Mouse (Mus musculus): ENCODE measurements around the gene St7.

The St7 gene

DNA sequence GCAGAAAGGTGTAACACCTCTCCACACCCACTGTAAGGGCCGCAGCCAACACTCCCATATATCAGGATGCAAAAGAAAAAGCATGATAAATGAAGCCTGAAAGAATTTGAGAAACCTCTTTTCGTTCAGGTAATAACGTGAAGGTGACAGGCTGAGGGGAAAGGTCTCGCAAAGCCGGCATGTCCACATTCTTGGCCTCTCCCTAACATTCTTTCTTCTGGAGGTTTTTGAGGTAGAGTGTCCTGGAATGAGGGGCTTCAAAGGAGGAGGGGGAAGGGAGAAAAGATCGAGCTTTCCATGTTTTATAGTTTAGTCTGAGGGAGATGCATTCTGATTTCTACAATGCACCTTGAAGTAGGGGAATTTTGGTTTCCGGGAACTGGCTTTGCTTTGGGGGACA lies at the start of gene St7:
St7 (plus strand) TSS at position 287 of the 400 bp plus-strand sequence.
- in situ Hi-C loops (cut with MboI; ENCODE audit: low pct_unique_long_range_greater_than_20kb in 1 of 2, low sequenced_read_pairs in 2 of 2, unreplicated experiment in 1 of 2) = loop anchor here in 1 of 2 experiments (10.0 kb wide), 1 partner anchor 152 kb away; no protein-coding TSS in a partner anchor

DNA sequence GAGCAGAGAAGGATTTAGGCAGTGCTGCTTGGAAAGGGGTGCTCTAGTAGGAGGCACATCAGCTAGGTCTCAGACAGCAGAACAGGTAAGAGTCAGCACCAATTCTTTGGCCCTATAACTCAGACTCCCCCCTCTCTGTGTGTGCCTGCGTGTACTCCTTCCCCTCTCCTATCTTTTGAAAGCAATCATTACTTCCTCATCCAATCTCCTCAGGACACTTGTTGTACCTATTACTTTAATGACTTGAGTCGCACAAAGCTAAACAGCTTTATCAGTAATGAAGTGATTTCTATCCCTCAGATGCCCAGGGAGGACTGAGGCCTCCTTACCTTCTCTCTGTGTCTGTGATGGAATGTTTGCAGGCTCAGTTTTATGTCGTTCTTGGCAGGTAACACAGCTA lies 46.6 kb upstream of the St7 start:
- in situ Hi-C loops (cut with MboI; ENCODE audit: low pct_unique_long_range_greater_than_20kb in 1 of 2, low sequenced_read_pairs in 2 of 2, unreplicated experiment in 1 of 2) = no loop called here

DNA sequence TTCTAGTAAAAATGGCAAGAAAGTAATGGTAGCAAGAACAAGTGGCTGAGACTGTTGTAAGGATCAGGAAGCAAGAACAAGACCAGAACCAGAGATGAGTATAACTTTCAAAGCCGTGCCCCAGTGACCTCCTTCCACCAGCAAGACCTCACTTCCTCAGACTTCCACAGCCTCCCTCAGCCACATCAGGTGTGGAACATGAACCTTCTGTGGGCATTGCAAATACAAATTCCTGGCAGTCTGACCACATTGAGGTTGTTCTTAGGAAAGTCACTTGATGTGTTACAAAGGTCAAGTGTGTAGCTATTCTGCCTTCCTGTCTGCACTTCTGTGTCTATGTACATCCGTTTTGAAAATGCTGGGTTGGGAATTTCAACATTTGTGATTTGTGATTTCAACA lies 40.6 kb upstream of the St7 start:
- in situ Hi-C loops (cut with MboI; ENCODE audit: low pct_unique_long_range_greater_than_20kb in 1 of 2, low sequenced_read_pairs in 2 of 2, unreplicated experiment in 1 of 2) = no loop called here

DNA sequence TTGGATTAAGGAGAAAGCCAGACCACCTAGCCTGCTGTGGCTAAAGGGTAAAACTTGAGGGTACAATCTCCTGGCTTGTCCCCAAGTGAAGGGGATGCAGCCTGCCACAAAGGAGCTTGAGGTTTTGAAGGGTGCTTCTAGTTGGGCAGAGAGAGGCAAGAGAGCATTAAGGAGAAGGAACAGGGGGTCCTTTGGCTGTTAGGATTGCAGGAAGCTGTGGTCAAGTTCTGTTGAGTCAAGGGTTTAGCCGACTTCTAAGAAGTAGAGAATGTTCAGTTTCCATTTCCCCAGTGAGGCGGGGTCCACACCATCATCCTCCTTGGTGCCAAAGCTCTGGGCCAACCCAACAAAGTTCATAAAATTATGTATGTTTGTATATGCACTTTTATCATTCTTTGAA lies 37.7 kb upstream of the St7 start:
- in situ Hi-C loops (cut with MboI; ENCODE audit: low pct_unique_long_range_greater_than_20kb in 1 of 2, low sequenced_read_pairs in 2 of 2, unreplicated experiment in 1 of 2) = no loop called here

DNA sequence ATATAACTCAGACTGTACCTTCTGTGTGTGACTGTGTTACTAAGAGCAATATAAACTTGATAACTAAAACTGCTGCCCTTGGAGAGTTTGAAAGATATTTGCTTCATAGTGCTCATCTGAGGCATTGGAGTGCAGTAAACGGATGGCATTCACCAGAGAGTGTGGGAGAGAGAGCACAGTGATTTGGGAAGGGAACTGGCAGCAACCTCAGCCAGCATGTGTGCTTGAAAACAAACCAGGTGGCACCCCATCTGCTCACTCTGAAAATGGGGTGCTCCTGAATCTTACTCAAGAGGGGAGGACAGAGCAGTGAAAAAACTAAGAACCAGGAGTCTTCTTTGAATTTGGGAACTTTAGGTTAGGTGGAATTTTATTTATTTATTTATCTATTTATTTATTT lies 35.4 kb upstream of the St7 start:
- in situ Hi-C loops (cut with MboI; ENCODE audit: low pct_unique_long_range_greater_than_20kb in 1 of 2, low sequenced_read_pairs in 2 of 2, unreplicated experiment in 1 of 2) = no loop called here

DNA sequence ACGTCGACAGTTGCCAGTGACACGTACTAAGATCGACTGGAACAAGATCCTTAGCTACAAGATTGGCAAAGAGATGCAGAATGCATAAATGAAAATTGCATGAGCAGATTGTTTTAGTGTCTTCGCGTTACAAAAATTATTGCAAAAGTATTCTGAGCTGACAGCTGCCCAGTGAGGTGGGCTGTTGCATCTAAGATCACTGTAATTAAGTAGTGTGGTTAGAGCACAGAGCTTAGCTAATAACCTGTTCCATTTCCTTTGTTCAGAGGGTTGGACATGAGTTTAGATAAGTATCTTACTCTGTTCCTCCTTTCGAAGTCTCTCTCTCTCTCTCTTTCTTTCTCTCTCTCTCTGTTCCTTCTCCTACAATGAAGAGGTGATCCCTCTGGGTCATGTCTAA lies 27.4 kb upstream of the St7 start:
- in situ Hi-C loops (cut with MboI; ENCODE audit: low pct_unique_long_range_greater_than_20kb in 1 of 2, low sequenced_read_pairs in 2 of 2, unreplicated experiment in 1 of 2) = no loop called here

DNA sequence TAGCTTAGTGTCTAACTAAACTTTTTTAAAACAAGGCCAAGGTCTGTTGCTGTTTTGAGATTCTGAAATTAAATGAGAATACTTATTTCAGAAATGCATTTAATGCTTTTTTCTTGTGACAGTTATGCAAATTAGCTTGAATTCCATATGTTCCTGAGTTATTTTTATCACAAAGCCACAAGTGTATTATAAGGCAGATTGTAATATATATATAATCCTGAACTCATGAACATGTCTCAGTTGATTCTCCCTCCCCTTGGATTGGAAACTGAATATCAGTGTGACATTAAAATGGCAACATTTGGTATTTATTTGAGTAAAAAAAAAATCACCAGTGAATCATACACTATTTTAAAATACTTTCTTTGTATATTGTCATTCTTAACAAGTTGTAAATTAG lies 26.7 kb upstream of the St7 start:
- in situ Hi-C loops (cut with MboI; ENCODE audit: low pct_unique_long_range_greater_than_20kb in 1 of 2, low sequenced_read_pairs in 2 of 2, unreplicated experiment in 1 of 2) = no loop called here

DNA sequence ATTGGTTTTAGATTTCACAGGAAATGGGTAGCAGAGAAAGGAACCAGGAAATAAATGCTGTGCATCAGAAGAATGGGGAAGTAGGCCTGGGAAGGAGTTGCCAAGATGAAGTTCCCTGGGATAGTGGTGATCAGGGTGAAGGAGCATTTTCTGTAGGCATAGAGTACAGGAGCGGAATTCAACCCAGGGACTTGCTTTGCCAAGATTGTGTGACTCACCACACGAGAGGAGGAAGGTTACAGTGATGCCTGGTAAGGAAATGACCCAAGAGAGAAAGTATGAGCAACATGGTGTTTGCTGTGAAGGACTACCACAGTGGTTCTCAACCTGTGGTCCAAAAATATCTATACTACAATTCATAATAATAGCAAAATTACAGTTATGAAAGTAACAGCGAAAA lies 24.9 kb upstream of the St7 start:
- in situ Hi-C loops (cut with MboI; ENCODE audit: low pct_unique_long_range_greater_than_20kb in 1 of 2, low sequenced_read_pairs in 2 of 2, unreplicated experiment in 1 of 2) = no loop called here

DNA sequence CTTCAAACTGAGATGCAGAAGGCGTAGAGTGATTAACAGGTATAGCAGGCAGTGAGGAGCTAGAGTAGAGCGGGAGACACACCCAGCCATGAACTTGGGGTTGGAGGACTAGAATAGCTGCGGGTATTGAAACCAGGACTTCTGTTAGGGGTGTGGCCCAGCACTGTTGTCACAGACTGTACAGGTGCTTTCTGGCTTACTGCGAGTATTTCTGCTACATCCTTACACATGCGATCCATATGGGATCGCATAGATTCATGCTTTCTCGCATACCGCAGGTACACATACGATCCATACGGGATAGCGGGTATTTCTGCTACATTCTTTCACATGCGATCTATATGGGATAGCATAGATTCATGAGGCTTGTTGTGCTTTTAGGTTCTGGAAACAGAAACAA lies 24.4 kb upstream of the St7 start:
- in situ Hi-C loops (cut with MboI; ENCODE audit: low pct_unique_long_range_greater_than_20kb in 1 of 2, low sequenced_read_pairs in 2 of 2, unreplicated experiment in 1 of 2) = no loop called here

DNA sequence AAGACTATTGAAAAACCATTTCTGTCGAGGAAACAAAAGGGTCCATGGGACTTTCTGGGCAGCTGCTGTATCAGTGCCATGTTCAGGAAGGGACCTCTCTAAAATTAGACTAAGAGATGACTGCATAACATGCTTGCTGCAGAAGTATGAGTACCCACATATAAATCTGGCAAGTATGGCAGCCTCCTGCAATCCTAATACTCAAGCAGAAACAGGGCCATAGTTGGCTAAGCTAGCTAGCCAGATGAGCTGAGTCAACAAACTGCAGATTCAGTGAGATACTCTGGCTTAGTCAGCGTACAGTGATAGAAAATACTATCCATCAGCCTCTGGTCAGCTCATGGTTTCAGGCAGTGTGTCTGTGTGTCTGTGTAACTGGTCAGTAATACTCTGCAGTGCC lies 22.9 kb upstream of the St7 start:
- in situ Hi-C loops (cut with MboI; ENCODE audit: low pct_unique_long_range_greater_than_20kb in 1 of 2, low sequenced_read_pairs in 2 of 2, unreplicated experiment in 1 of 2) = loop anchor here in 1 of 2 experiments (10.0 kb wide), 1 partner anchor 165 kb away; no protein-coding TSS in a partner anchor

DNA sequence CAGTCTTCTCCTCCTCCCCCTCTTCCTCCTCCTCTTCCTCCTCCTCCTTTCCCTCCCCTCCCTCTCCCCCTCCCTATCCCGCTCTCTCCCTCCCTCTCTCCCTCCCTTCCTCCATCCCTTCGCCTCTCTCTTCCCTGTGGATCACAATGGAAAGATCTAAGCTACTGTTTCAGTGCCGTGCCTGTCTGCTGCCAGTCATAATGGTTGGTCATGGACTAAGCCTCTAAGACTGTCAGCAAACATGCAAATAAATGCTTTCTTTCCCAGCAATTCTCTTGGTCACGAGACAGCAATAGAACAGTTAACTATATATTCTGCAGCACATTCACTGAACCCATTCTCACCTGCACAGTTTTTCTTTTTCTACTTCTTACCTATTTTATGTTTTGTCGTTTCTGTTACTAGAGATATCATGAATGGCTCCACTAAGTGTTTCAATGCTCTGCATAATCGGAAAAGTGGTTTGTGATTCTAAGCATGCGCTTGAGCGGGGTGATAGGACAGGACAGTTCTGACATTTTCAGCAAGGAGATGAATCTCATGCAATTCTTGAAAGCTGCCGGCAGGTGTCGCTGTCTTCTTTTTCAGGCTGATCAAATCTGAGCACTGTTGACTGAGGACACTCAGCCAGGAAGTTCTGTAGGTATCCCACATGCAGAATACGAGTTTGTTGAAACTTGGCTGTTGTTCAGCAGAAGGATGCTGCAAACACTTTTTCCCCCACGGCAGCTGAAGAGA lies 17.5 kb upstream of the St7 start:
- in situ Hi-C loops (cut with MboI; ENCODE audit: low pct_unique_long_range_greater_than_20kb in 1 of 2, low sequenced_read_pairs in 2 of 2, unreplicated experiment in 1 of 2) = loop anchor here in 1 of 2 experiments (10.0 kb wide), 1 partner anchor 160 kb away; no protein-coding TSS in a partner anchor

DNA sequence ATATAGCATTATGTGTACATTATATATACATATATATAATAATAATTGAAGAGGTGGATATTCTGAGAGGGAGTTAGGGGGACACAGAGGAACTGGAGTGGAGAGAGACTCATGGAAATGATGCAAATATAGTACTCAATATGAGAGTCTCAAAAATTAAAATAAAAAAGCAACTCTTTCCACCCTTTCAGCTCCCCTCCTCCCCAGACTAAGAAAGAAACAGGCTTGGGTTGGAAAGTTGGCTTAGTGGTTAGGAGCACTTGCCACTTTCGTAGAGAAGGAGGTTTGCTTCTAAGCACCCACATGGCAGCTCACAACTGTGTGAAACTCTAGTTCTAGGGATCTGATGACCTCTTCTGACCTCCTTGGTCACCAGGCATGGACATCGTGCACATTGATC lies 15.7 kb upstream of the St7 start:
- in situ Hi-C loops (cut with MboI; ENCODE audit: low pct_unique_long_range_greater_than_20kb in 1 of 2, low sequenced_read_pairs in 2 of 2, unreplicated experiment in 1 of 2) = loop anchor here in 1 of 2 experiments (10.0 kb wide), 1 partner anchor 158 kb away; no protein-coding TSS in a partner anchor

DNA sequence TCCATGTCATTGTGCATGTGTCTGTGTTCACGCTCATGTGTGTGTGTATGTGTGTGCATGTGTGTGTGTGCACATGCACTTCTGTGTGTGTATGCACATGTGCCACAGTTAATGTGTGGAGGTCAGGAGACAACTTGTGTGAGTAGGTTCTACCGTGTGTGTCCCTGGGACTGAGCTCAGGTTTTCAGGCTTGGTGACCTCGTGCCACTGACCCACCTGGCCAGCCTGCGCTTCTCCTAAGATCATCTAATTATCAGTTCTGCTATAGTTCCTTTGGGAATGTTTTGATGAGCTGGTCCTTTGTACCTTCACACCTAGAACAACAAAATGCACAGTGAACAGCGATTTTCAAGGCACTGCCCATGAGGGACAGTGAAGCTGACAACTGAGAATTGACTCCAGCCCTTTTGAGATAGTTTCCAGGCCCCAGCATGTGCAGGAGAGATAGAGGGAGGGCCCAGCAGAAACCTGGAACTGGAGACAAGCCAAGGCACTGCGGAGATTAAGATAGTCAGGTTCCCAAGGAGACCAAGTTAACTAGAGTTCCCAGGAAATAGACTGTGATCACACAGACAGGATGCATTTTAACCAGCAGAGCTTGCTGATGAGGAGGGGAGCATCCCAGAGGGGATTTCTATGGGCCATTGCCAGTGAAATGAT lies 12.3 kb upstream of the St7 start:
- in situ Hi-C loops (cut with MboI; ENCODE audit: low pct_unique_long_range_greater_than_20kb in 1 of 2, low sequenced_read_pairs in 2 of 2, unreplicated experiment in 1 of 2) = no loop called here

DNA sequence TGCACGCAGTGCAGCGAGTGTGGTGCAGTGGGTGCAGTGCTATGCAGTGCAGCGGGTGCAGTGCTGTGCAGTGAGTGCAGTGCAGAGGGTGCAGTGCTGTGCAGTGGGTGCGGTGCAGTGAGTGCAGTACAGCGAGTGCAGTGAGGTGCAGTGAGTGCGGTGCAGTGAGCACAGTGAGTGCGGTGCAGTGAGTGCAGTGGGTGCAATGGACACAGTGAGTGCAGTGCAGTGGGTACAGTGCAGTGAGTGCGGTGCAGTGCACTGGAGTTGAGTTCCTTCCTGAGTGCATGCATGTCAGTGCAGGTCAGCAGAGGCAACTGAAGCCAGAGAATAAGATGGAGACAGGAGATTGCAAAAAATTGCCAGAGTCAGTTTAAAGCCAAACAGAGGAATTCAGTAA lies 10.9 kb upstream of the St7 start:
- in situ Hi-C loops (cut with MboI; ENCODE audit: low pct_unique_long_range_greater_than_20kb in 1 of 2, low sequenced_read_pairs in 2 of 2, unreplicated experiment in 1 of 2) = no loop called here

DNA sequence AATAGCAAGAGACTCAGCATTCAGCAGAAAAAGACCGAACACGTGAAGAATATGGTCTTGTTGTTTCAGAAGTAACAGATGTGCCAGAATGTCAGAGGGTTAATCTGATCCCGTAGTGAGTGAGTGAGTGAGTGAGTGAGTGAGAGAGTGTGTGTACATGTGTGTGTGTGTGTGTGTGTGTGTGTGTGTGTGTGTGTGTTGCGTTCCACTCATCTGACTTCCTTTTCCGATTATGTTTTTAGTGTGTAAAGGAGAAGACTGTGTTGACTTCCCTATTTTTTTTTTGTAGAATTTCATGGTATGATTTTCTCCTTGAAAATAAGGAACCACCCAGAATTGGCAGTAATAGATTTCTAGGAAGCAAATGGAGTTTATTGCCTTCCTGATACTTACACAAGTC lies 4.1 kb upstream of the St7 start:
- in situ Hi-C loops (cut with MboI; ENCODE audit: low pct_unique_long_range_greater_than_20kb in 1 of 2, low sequenced_read_pairs in 2 of 2, unreplicated experiment in 1 of 2) = no loop called here

DNA sequence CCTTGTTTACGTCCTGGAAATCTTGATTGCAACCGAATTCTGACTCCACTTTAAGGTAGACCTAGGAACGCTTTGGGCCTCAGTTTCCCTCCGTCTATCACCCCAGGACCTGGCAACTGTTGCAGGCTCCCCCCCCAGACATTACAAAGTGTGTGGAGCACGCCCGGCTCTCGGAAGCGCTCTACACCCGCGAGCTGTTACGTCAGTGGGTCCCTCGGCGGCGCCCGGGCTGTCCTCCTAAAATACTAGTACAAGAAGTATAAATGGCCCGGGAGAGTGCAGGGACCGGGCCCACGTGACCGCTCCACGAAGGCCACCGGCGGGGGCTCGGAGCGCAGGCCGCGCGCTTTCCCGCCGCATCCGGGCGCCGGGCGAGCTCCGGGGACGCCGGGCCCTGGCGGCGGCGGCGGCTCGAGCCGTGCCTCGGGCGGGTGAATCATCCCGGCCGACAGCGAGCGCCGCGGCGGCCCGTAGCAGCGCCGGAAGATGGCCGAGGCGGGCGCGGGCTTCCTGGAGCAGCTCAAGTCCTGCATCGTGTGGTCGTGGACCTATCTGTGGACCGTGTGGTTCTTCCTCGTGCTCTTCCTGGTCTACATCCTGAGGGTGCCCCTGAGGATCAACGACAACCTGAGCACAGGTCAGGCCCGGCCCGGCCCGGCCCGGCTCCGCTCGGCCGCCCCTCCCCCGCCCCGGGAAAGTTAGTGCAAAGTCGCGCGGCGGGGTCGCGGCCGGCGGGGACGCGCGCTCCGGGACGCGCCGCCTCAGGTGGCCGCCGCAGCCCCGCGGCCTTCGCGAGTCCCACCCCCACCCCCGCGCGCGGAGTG lies 1.2 kb downstream of the St7 start:
- in situ Hi-C loops (cut with MboI; ENCODE audit: low pct_unique_long_range_greater_than_20kb in 1 of 2, low sequenced_read_pairs in 2 of 2, unreplicated experiment in 1 of 2) = loop anchor here in 1 of 2 experiments (10.0 kb wide), 1 partner anchor 151 kb away; no protein-coding TSS in a partner anchor

DNA sequence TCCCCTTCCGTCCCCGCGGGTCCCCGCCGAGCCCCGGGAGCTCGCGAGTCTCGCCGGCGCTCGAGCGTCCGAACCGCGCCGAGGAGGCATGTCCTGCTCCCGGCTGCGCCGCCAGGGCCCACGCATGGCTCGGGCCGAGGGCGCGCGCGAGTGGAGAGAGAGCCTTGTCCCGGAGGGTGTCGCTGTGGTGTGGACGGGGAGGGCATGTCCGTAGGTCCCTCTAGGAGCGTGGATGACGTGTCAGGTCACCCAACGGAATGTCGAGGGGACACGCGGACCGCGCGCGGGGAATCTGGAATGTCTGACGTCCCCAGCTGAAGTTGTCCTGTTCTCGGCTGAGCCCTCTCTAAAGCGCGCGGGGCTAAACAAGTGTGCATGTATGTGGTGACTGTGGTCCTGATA lies 1.8 kb downstream of the St7 start:
- in situ Hi-C loops (cut with MboI; ENCODE audit: low pct_unique_long_range_greater_than_20kb in 1 of 2, low sequenced_read_pairs in 2 of 2, unreplicated experiment in 1 of 2) = loop anchor here in 1 of 2 experiments (10.0 kb wide), 1 partner anchor 150 kb away; no protein-coding TSS in a partner anchor

DNA sequence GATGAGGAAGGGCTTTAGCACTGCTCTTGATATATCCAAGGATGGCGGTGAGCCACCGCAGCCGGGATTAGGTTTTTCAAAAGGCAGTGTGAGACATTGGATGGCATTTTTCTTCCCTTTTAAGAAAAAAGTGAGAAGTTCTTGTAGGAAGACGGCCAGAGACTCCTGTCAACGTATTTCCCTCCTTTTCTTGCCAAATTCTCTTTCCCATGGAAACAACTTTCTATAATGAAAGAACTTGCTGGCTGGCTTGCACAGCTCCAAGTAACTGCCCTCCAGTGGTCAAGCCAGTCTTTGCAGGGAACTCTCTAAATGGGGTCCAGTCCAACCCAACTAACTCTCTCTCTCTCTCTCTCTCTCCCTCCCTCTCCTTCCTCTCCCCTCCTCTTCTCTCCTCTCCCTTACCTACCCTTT lies 3.6 kb downstream of the St7 start:
- in situ Hi-C loops (cut with MboI; ENCODE audit: low pct_unique_long_range_greater_than_20kb in 1 of 2, low sequenced_read_pairs in 2 of 2, unreplicated experiment in 1 of 2) = loop anchor here in 1 of 2 experiments (10.0 kb wide), 1 partner anchor 148 kb away; no protein-coding TSS in a partner anchor

Data from mouse embryonic stem cell (cell line).